Mouse (Mus musculus): ENCODE measurements around the gene Cd46.
A peak's percentile ranks its signal among the peaks of the same experiment; 100 is the strongest.

The Cd46 gene

GRCm38 (mm10) chr1:195092220-195092720 is at the start of gene Cd46:
Gene Cd46 (minus strand): TSS chr1:195092249.
- no peak for DNase-seq (ENCODE audit: low read depth in 1 of 2, low spot score in 2 of 2)

GRCm38 (mm10) chr1:195132070-195132469 is 40.0 kb upstream of the Cd46 start:
- no peak for DNase-seq (ENCODE audit: low read depth in 1 of 2, low spot score in 2 of 2)

- no peak for DNase-seq (ENCODE audit: low read depth in 1 of 2, low spot score in 2 of 2)
Measured at GRCm38 (mm10) chr1:195131675-195132015, 39.6 kb upstream of the Cd46 start.

GRCm38 (mm10) chr1:195130953-195131674 is 39.1 kb upstream of the Cd46 start, which contains the start of gene Cr1l:
Gene Cr1l (minus strand): TSS chr1:195131586.
- DNase-seq (ENCODE audit: low read depth in 1 of 2, low spot score in 2 of 2): peak; percentile 53 to 69

- no peak for DNase-seq (ENCODE audit: low read depth in 1 of 2, low spot score in 2 of 2)
Measured at GRCm38 (mm10) chr1:195130479-195130878, 38.4 kb upstream of the Cd46 start.

- no peak for DNase-seq (ENCODE audit: low read depth in 1 of 2, low spot score in 2 of 2)
Measured at GRCm38 (mm10) chr1:195129867-195130266, 37.8 kb upstream of the Cd46 start.

- no peak for DNase-seq (ENCODE audit: low read depth in 1 of 2, low spot score in 2 of 2)
Measured at GRCm38 (mm10) chr1:195114414-195114813, 22.4 kb upstream of the Cd46 start.

GRCm38 (mm10) chr1:195113621-195114020 is 21.6 kb upstream of the Cd46 start:
- DNase-seq (ENCODE audit: low read depth in 1 of 2, low spot score in 2 of 2): no peak

GRCm38 (mm10) chr1:195100693-195101092 is 8.6 kb upstream of the Cd46 start:
- no peak for DNase-seq (ENCODE audit: low read depth in 1 of 2, low spot score in 2 of 2)

- DNase-seq (ENCODE audit: low read depth in 1 of 2, low spot score in 2 of 2): no peak
Measured at GRCm38 (mm10) chr1:195098004-195098403, 6.0 kb upstream of the Cd46 start.

GRCm38 (mm10) chr1:195091699-195092219 is 290 bp downstream of the Cd46 start:
- DNase-seq (ENCODE audit: low read depth in 1 of 2, low spot score in 2 of 2): no peak

- no peak for DNase-seq (ENCODE audit: low read depth in 1 of 2, low spot score in 2 of 2)
Measured at GRCm38 (mm10) chr1:195082142-195082541, 9.9 kb downstream of the Cd46 start.

GRCm38 (mm10) chr1:195040437-195040836 is 51.6 kb downstream of the Cd46 start:
- no peak for DNase-seq (ENCODE audit: low read depth in 1 of 2, low spot score in 2 of 2)

GRCm38 (mm10) chr1:195038386-195038785 is 53.7 kb downstream of the Cd46 start:
- no peak for DNase-seq (ENCODE audit: low read depth in 1 of 2, low spot score in 2 of 2)

GRCm38 (mm10) chr1:195037985-195038384 is 54.1 kb downstream of the Cd46 start:
- DNase-seq (ENCODE audit: low read depth in 1 of 2, low spot score in 2 of 2): no peak

GRCm38 (mm10) chr1:195037483-195037882 is 54.6 kb downstream of the Cd46 start:
- DNase-seq (ENCODE audit: low read depth in 1 of 2, low spot score in 2 of 2): no peak

GRCm38 (mm10) chr1:195033941-195034340 is 58.1 kb downstream of the Cd46 start:
- no peak for DNase-seq (ENCODE audit: low read depth in 1 of 2, low spot score in 2 of 2)

- DNase-seq (ENCODE audit: low read depth in 1 of 2, low spot score in 2 of 2): no peak
Measured at GRCm38 (mm10) chr1:195032738-195033137, 59.3 kb downstream of the Cd46 start.

GRCm38 (mm10) chr1:195031786-195032185 is 60.3 kb downstream of the Cd46 start:
- no peak for DNase-seq (ENCODE audit: low read depth in 1 of 2, low spot score in 2 of 2)

GRCm38 (mm10) chr1:195027507-195027906 is 64.5 kb downstream of the Cd46 start:
- no peak for DNase-seq (ENCODE audit: low read depth in 1 of 2, low spot score in 2 of 2)

GRCm38 (mm10) chr1:195023848-195024247 is 68.2 kb downstream of the Cd46 start:
- no peak for DNase-seq (ENCODE audit: low read depth in 1 of 2, low spot score in 2 of 2)

- no peak for DNase-seq (ENCODE audit: low read depth in 1 of 2, low spot score in 2 of 2)
Measured at GRCm38 (mm10) chr1:195021831-195022230, 70.2 kb downstream of the Cd46 start.

All from monocyte, adult 2 months (primary cell).